Mouse (Mus musculus) adrenal gland, postnatal 4 days (tissue): ENCODE data around the gene Eno2. TPM values are rescaled to one million over a fixed set of nuclear protein-coding genes. Genes with fewer than 3 reads are reported as not detected.
"Not testable (repeated sequence)": the region's sequence is repeated elsewhere in the genome, so short reads cannot be mapped to it uniquely, and the experiment has no call there.

Experiments
- DNase-seq, 2 experiments: peaks; one replicate each; pipeline ENCODE4 v3.0.0; 2021 to 2022; ENCODE audit warnings: low spot score in 2 of 2, mixed read lengths in 2 of 2
- long read RNA-seq, 2 experiments: library from polyadenylated mRNA; stranded (forward); transcript quantifications; one replicate each; pipeline ENCODE4 v2.0.0; 2021
- total RNA-seq, 2 experiments: library from RNA; stranded (reverse); gene quantifications; 2 replicates each; pipeline ENCODE4 v1.2.3; 2021

Eno2 gene
- total RNA-seq: 10 to 100 TPM; 17.9 to 28.3 TPM
- long read RNA-seq, experiment 1, partial matches to known transcripts: 2 of 7 reads
- long read RNA-seq, experiment 1, other reads (novel, unspliced or antisense): 1 of 7 reads
- long read RNA-seq, experiment 2, transcript Eno2-201 (12 exons, 2,795 nt): major isoform, 14 of 30 reads
- long read RNA-seq, experiment 2, partial matches to known transcripts: 3 of 30 reads
- long read RNA-seq, experiment 2, other reads (novel, unspliced or antisense): 9 of 30 reads

- no peak for DNase-seq
Measured at GRCm38 (mm10) chr6:124769101-124769765, at the start of gene Eno2. TSS of gene Eno2 (minus strand) at chr6:124769673.

- no peak for DNase-seq
Measured at GRCm38 (mm10) chr6:124817971-124818370, 48.5 kb upstream of the Eno2 start.

- DNase-seq: no peak
Measured at GRCm38 (mm10) chr6:124817563-124817962, 48.1 kb upstream of the Eno2 start.

- DNase-seq: no peak
Measured at GRCm38 (mm10) chr6:124817125-124817524, 47.7 kb upstream of the Eno2 start.

- no peak for DNase-seq
Measured at GRCm38 (mm10) chr6:124816611-124817010, 47.1 kb upstream of the Eno2 start.

- DNase-seq: no peak
Measured at GRCm38 (mm10) chr6:124814858-124815774, 45.6 kb upstream of the Eno2 start.

- DNase-seq: no peak
Measured at GRCm38 (mm10) chr6:124814448-124814847, 45.0 kb upstream of the Eno2 start.

- DNase-seq: peak; percentile 78 to 86
Measured at GRCm38 (mm10) chr6:124813933-124814332, 44.5 kb upstream of the Eno2 start, which contains the start of gene Tpi1. TSS of gene Tpi1 (minus strand) at chr6:124814296.

- no peak for DNase-seq
Measured at GRCm38 (mm10) chr6:124813496-124813895, 44.0 kb upstream of the Eno2 start.

- no peak for DNase-seq
Measured at GRCm38 (mm10) chr6:124812848-124813247, 43.4 kb upstream of the Eno2 start.

GRCm38 (mm10) chr6:124811701-124812560 is 42.5 kb upstream of the Eno2 start:
- no peak for DNase-seq

GRCm38 (mm10) chr6:124811403-124811665 is 41.9 kb upstream of the Eno2 start:
- DNase-seq: no peak

GRCm38 (mm10) chr6:124810566-124811402 is 41.3 kb upstream of the Eno2 start:
- not testable (repeated sequence) for DNase-seq

- DNase-seq: no peak
Measured at GRCm38 (mm10) chr6:124809775-124810538, 40.5 kb upstream of the Eno2 start.

- DNase-seq: peak; percentile 68 to 70
Measured at GRCm38 (mm10) chr6:124809052-124809774, 39.7 kb upstream of the Eno2 start.

- DNase-seq: peak; percentile 55 to 57
Measured at GRCm38 (mm10) chr6:124808358-124809012, 39.0 kb upstream of the Eno2 start, which contains the start of gene Spsb2. TSS of gene Spsb2 (plus strand) at chr6:124808661.

- DNase-seq: no peak
Measured at GRCm38 (mm10) chr6:124807986-124808357, 38.5 kb upstream of the Eno2 start.

- no peak for DNase-seq
Measured at GRCm38 (mm10) chr6:124807366-124807765, 37.9 kb upstream of the Eno2 start.
